Mouse (Mus musculus) heart, embryonic 10.5 days (tissue): ENCODE data around the gene Gm10521. TPM values are rescaled to one million over a fixed set of nuclear protein-coding genes. Genes with fewer than 3 reads are reported as not detected.
"Not testable (repeated sequence)": the region's sequence is repeated elsewhere in the genome, so short reads cannot be mapped to it uniquely, and the experiment has no call there.

Experiments used
- DNase-seq: peaks from one replicate; pipeline ENCODE4 v3.0.0-alpha.2; 2017; ENCODE audit warnings: low spot score
- H3K27ac ChIP-seq: fragments of 300-500 bp; sonication (generic); 2 replicates; pipeline ENCODE4 v1.5.1; 2016; ENCODE audit warnings: mild to moderate bottlenecking
- H3K27me3 ChIP-seq: fragments of 300-500 bp; sonication (generic); 2 replicates; pipeline ENCODE4 v1.6.1; 2016; ENCODE audit warnings: mild to moderate bottlenecking; ENCODE audit not compliant: poor library complexity, insufficient read depth, severe bottlenecking
- H3K36me3 ChIP-seq: fragments of 300-500 bp; sonication (generic); 2 replicates; pipeline ENCODE4 v1.6.1; 2016; ENCODE audit warnings: mild to moderate bottlenecking, moderate library complexity
- H3K4me1 ChIP-seq: fragments of 300-500 bp; sonication (generic); 2 replicates; pipeline ENCODE4 v1.6.1; 2016; ENCODE audit warnings: mild to moderate bottlenecking
- H3K4me3 ChIP-seq: fragments of 300-500 bp; sonication (generic); 2 replicates; pipeline ENCODE4 v1.5.1; 2016; ENCODE audit warnings: mild to moderate bottlenecking, moderate library complexity
- H3K9me3 ChIP-seq: fragments of 300-500 bp; sonication (generic); 2 replicates; pipeline ENCODE4 v1.6.1; 2016; ENCODE audit warnings: mild to moderate bottlenecking, moderate library complexity
- WGBS: fragments of 180-500 bp; shearing (Covaris S2); methylation state at CpG from one replicate; pipeline ENCODE4 v1.1.7; 2016; 5-methylcytosine and 5-hydroxymethylcytosine counted together
- polyA plus RNA-seq: library from polyadenylated mRNA; unstranded; fragments of >200 nt; fragmentation: Nextera tagmentation; extraction: Ambion mirVana; gene quantifications from 2 replicates; pipeline ENCODE4 v1.2.1, GENCODE M21; 2016

Gene Gm10521
- not detected in 2 replicates for polyA plus RNA-seq

- not testable (repeated sequence) for DNase-seq, H3K4me1 ChIP-seq, H3K4me3 ChIP-seq, H3K9me3 ChIP-seq, H3K27ac ChIP-seq, H3K36me3 ChIP-seq, H3K27me3 ChIP-seq
- 88% methylated on average over 5 of the region's 5 CpGs for WGBS
Measured at GRCm38 (mm10) chr1:171895364-171895763, at the start of gene Gm10521. TSS of gene Gm10521 (plus strand) at chr1:171895664.

DNA sequence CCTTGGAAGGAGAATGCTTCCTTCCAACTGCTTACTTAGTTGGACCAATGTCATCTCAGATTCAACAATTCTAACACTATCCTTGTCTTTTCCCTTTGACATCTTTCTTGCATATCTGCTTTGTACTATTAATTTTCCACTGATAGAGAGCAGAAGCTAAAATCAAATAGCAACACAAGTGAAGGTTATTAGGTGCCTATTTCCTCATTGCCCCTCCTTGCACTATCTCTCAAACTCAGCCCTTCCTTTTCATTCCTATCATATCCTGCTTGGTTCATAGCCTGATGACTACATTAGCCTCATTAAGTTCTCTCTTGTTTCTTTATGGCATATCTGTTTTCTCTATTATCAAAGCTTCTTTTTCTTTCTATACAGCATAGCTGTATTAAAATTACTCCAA, 47.3 kb upstream of the Gm10521 start:
- no peak for DNase-seq

DNA sequence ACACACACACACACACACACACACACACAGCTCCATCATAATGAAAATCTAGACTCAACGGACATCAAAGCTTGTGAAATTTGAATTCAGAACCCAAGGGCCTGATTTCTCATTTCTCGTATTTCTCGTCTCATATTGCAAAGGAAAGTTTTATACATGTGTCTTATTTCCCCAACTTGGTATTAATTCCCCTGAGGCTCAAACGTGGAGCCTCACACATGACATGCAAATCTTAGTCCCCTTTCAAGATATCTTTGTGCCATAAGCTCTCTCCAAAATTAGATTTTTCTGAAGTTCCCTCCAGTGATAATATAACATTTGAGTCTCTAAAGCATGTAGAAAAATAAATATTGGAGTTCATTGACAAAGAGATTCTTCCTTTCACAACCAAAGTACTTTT, 46.7 kb upstream of the Gm10521 start:
- Histone ChIP-seq H3K4me3 (no peak overlapping the region), H3K27me3 (no peaks in the 10 kb centered on the region), H3K4me1 (no peaks in the 10 kb centered on the region), H3K27ac (no peak overlapping the region), H3K36me3 (no peaks in the 10 kb centered on the region), H3K9me3 (no peaks in the 10 kb centered on the region)
- WGBS = 79% methylated on average over 4 of the region's 4 CpGs
- DNase-seq = no peak

More for the DNA sequence above, 47.3 kb upstream of the Gm10521 start:
- Histone ChIP-seq H3K36me3 (no peaks in the 10 kb centered on the region), H3K4me3 (no peak overlapping the region), H3K27ac (no peak overlapping the region), H3K27me3 (no peaks in the 10 kb centered on the region), H3K4me1 (no peaks in the 10 kb centered on the region), H3K9me3 (no peaks in the 10 kb centered on the region)

- Histone ChIP-seq H3K27me3 (no peaks in the 10 kb centered on the region), H3K36me3 (no peaks in the 10 kb centered on the region), H3K27ac (no peak overlapping the region), H3K9me3 (no peaks in the 10 kb centered on the region), H3K4me1 (no peaks in the 10 kb centered on the region), H3K4me3 (no peak overlapping the region)
- 76% methylated on average over 5 of the region's 5 CpGs for WGBS
- DNase-seq = no peak
Measured at GRCm38 (mm10) chr1:171849454-171849853, 46.0 kb upstream of the Gm10521 start.

DNA sequence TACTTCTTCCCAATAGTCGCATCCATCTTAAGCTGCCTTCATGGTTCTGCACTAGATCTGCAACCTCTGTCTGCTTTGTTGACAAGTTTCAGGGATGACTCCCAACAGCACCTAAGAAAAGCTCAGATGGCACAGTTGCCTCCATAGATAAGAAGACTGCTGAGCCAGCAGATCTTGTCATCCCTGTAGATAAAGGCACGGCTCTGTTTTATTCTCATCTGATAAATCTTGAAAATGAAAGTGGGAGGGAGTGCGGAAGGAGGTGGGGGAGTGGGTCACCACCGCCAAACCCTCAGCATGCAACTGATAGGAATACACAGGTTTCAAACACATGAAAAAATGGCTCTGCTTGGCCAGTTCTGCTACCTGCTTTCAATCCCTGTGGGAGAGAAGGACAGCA, 30.0 kb upstream of the Gm10521 start:
- DNase-seq = no peak
- Histone ChIP-seq H3K36me3 (no peaks in the 10 kb centered on the region), H3K4me1 (no peaks in the 10 kb centered on the region), H3K27ac (no peak overlapping the region), H3K9me3 (no peaks in the 10 kb centered on the region), H3K4me3 (no peak overlapping the region), H3K27me3 (no peaks in the 10 kb centered on the region)
- 63% methylated on average over 4 of the region's 4 CpGs for WGBS

DNA sequence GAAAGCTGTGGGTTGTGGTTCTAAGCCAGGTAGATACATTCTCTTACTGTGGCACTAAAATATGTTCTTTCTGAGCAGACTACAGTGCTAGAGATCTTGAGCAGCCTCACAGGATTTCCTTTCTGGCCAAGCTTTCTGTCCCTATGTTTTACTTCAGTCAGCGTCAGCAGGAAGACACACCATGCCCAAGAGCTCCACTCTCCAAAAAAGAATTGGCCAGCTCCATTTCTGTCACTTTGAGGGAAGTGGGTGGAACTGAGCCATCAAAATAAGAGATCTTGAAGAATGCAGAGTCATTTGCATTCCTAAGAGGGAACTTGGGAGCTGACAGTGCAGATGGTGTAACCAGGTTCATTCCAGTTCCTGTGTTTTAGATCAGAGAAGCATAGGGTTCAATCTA, 8.5 kb upstream of the Gm10521 start:
- H3K4me1 ChIP-seq = no peaks in the 10 kb centered on the region
- no peak overlapping the region for H3K27ac ChIP-seq
- no peaks in the 10 kb centered on the region for H3K9me3 ChIP-seq
- WGBS = 86% methylated on average over 1 of the region's 1 CpGs
- no peak for DNase-seq
- no peak overlapping the region for H3K4me3 ChIP-seq
- no peaks in the 10 kb centered on the region for H3K27me3 ChIP-seq
- H3K36me3 ChIP-seq = no peaks in the 10 kb centered on the region

- no peak overlapping the region for H3K27ac ChIP-seq
- no peak overlapping the region for H3K4me3 ChIP-seq
- WGBS = 71% methylated on average over 1 of the region's 1 CpGs
- H3K4me1 ChIP-seq = no peaks in the 10 kb centered on the region
- no peaks in the 10 kb centered on the region for H3K36me3 ChIP-seq
- no peaks in the 10 kb centered on the region for H3K27me3 ChIP-seq
- H3K9me3 ChIP-seq = peaks cover 2% of the 10 kb centered on the region
- no peak for DNase-seq
Measured at GRCm38 (mm10) chr1:171904011-171904410, 8.5 kb downstream of the Gm10521 start.

DNA sequence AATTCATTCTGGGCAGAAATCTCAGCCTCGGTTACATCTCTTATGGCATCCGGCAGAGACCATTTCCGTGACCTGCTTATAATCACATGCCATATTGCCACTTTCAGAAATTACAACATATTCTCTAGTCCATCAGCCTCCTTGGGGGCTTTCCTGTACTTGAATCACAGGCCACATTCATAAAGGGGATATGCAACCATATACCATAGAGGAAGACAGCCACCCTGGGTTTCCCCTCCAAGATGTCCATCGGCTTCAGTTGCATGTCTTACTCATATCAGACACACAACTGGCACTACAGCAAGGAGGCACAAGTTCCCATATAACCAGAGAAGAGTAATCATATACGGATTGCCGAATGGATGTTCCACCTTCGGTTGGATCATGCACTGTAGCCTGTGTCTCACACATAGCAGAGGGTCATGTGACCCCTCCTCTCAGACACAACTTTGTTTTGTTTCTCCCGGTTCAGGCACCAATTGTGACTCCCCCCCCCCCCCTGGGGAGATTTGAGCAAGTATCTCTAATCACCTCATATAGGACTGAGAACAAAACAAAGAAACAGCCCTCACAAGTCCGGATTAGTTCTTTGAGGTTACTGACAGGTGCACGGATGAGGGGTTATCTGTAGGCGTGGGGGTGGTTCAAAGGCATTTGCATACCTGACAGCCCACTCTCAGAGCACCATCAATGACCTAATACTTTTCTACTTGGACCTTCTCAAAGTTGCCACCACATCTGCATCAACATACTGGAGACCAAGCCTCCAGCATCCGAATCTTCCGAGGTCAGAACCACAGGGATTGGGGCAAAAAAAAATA, 20.4 kb downstream of the Gm10521 start:
- H3K27ac ChIP-seq = no peak overlapping the region
- no peaks in the 10 kb centered on the region for H3K27me3 ChIP-seq
- no peaks in the 10 kb centered on the region for H3K36me3 ChIP-seq
- no peak overlapping the region for H3K4me3 ChIP-seq
- H3K9me3 ChIP-seq = no peaks in the 10 kb centered on the region
- H3K4me1 ChIP-seq = no peaks in the 10 kb centered on the region
- no peak for DNase-seq
- 83% methylated on average over 13 of the region's 13 CpGs for WGBS

GRCm38 (mm10) chr1:171917305-171918039, 22.0 kb downstream of the Gm10521 start, which contains the start of gene Slamf6:
TSS of gene Slamf6 (plus strand) at chr1:171917515.
- 65% methylated on average over 14 of the region's 14 CpGs for WGBS
- H3K36me3 ChIP-seq = no peaks in the 10 kb centered on the region
- H3K9me3 ChIP-seq = no peaks in the 10 kb centered on the region
- no peak for DNase-seq
- H3K27ac ChIP-seq = no peak within 1 kb of the TSS
- H3K27me3 ChIP-seq = no peaks in the 10 kb centered on the region
- H3K4me3 ChIP-seq = peak within 1 kb of the TSS; percentile 12; the same call in 1 of the 2 replicates
- H3K4me1 ChIP-seq = no peaks in the 10 kb centered on the region

- Histone ChIP-seq H3K9me3 (no peaks in the 10 kb centered on the region), H3K27me3 (no peaks in the 10 kb centered on the region), H3K27ac (no peak overlapping the region), H3K4me3 (peak overlapping the region; percentile 12; the same call in 1 of the 2 replicates), H3K4me1 (no peaks in the 10 kb centered on the region), H3K36me3 (no peaks in the 10 kb centered on the region)
- 70% methylated on average over 12 of the region's 12 CpGs for WGBS
- DNase-seq = no peak
Measured at GRCm38 (mm10) chr1:171918136-171918920, 22.9 kb downstream of the Gm10521 start.

DNA sequence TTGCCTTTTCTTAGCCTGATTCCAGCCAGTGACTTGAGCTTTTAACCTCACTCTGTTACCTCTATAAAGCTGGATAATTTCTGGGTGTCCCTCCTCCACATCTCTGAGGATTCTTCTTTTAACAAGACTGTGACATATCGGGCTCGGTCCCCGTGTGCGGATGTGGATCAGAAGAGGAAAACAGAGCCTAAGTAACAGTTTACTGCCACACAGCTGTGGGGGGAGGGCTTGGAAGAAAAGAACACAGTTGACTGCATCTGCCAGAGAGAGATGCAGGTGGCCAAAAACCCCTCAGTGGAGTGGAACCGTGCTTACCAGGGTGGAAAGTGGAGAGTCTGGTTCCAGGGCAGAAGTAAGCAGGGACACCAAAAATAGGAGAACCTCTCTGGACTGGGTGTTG, 23.7 kb downstream of the Gm10521 start:
- Histone ChIP-seq H3K27ac (no peak overlapping the region), H3K27me3 (no peaks in the 10 kb centered on the region), H3K4me3 (no peak overlapping the region), H3K36me3 (no peaks in the 10 kb centered on the region), H3K9me3 (no peaks in the 10 kb centered on the region), H3K4me1 (no peaks in the 10 kb centered on the region)
- 91% methylated on average over 5 of the region's 5 CpGs for WGBS
- DNase-seq = no peak

- H3K9me3 ChIP-seq = no peaks in the 10 kb centered on the region
- H3K27me3 ChIP-seq = no peaks in the 10 kb centered on the region
- H3K4me3 ChIP-seq = no peak overlapping the region
- DNase-seq = no peak
- 78% methylated on average over 6 of the region's 6 CpGs for WGBS
- no peaks in the 10 kb centered on the region for H3K4me1 ChIP-seq
- H3K36me3 ChIP-seq = no peaks in the 10 kb centered on the region
- H3K27ac ChIP-seq = no peak overlapping the region
Measured at GRCm38 (mm10) chr1:171919901-171920510, 24.5 kb downstream of the Gm10521 start.
